Mouse (Mus musculus): ENCODE data around the gene Gata2. TPM values are rescaled to one million over a fixed set of nuclear protein-coding genes. Genes with fewer than 3 reads are reported as not detected.
"Not testable (repeated sequence)": the region's sequence is repeated elsewhere in the genome, so short reads cannot be mapped to it uniquely, and the experiment has no call there.

Gene Gata2
- 7.2 and 14.3 TPM in 2 replicates for polyA plus RNA-seq (2015; fragmentation: Nextera tagmentation; extraction: Ambion mirVana)

GRCm38 (mm10) chr6:88193433-88194052 is at the start of gene Gata2:
Gata2 (plus strand) TSS chr6:88193891.
- Histone ChIP-seq H3K27me3 (replicated peaks) (peaks cover 98% of the 10 kb centered on the region), H3K36me3 (no peaks in the 10 kb centered on the region), H3K4me1 (peaks cover 51% of the 10 kb centered on the region), H3K4me2 (peak within 1 kb of the TSS; percentile 52), H3K9me3 (replicated peaks) (no peaks in the 10 kb centered on the region), H3K27ac (replicated peaks) (no peak within 1 kb of the TSS), H3K4me3 (replicated peaks) (peak within 1 kb of the TSS; percentile 31), H3K9ac (replicated peaks) (no peak within 1 kb of the TSS)
- 1% methylated on average over 55 of the region's 57 CpGs for WGBS
- no peak for ATAC-seq (ENCODE audit: low FRiP score)

DNA sequence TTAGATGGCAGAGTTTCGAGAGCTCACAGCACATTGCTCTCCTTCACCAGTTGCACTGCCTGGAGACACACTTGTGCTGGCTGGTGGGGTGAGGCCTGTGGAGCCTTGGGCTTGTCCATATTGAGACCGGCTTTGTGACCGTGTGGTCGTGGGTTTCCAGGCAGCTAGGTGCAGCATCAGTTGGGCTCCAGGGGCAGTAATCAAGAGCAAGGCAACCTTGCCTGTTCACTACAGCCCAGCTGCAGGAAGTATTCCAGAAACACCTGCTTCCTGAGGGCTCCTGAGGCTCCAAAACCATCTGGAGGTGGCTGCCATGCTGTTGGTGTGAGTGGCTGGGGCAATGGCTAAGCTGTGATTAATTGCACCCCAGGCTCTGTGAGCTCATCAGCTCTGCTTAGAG is 47.9 kb upstream of the Gata2 start:
- Histone ChIP-seq H3K27me3 (replicated peaks) (no peaks in the 10 kb centered on the region), H3K9me3 (replicated peaks) (no peaks in the 10 kb centered on the region), H3K36me3 (no peaks in the 10 kb centered on the region), H3K4me1 (no peaks in the 10 kb centered on the region), H3K4me3 (replicated peaks) (no peak overlapping the region), H3K4me2 (no peak overlapping the region), H3K27ac (replicated peaks) (no peak overlapping the region), H3K9ac (replicated peaks) (no peak overlapping the region)
- ATAC-seq (ENCODE audit: low FRiP score), result no peak
- WGBS, result 71% methylated on average over 4 of the region's 4 CpGs

- Histone ChIP-seq H3K9ac (replicated peaks) (no peak overlapping the region), H3K9me3 (replicated peaks) (no peaks in the 10 kb centered on the region), H3K27ac (replicated peaks) (no peak overlapping the region), H3K36me3 (no peaks in the 10 kb centered on the region), H3K4me3 (replicated peaks) (no peak overlapping the region), H3K27me3 (replicated peaks) (no peaks in the 10 kb centered on the region), H3K4me1 (no peaks in the 10 kb centered on the region), H3K4me2 (no peak overlapping the region)
- no peak for ATAC-seq (ENCODE audit: low FRiP score)
- 83% methylated on average over 8 of the region's 8 CpGs for WGBS
These were observed 47.1 kb upstream of the Gata2 start for GRCm38 (mm10) chr6:88146576-88146975.

GRCm38 (mm10) chr6:88147411-88148003 is 46.2 kb upstream of the Gata2 start:
- no peak overlapping the region for H3K27ac ChIP-seq (replicated peaks)
- no peaks in the 10 kb centered on the region for H3K9me3 ChIP-seq (replicated peaks)
- H3K4me3 ChIP-seq (replicated peaks), result no peak overlapping the region
- ATAC-seq (ENCODE audit: low FRiP score), result no peak
- no peaks in the 10 kb centered on the region for H3K4me1 ChIP-seq
- H3K9ac ChIP-seq (replicated peaks), result no peak overlapping the region
- 65% methylated on average over 16 of the region's 16 CpGs for WGBS
- H3K36me3 ChIP-seq, result no peaks in the 10 kb centered on the region
- no peak overlapping the region for H3K4me2 ChIP-seq
- H3K27me3 ChIP-seq (replicated peaks), result no peaks in the 10 kb centered on the region

DNA sequence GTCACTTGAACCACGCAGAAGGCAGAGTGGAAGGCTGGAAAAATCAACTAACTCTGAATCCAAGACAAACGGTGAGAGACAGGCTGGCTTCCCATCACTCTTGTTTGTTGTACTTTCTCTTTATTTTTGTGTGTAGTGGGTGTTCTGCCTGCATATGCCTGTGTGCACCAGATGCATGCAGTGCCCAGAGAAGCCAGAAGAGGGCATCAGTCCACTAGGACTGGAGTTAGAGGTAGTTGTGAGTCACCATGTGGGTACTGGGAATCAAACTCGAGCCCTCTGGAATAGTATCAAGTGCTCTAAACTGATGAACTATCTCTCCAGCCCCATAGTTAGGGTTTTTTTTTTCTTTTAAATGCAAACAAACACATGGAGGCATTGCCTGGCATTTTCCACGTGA is 42.4 kb upstream of the Gata2 start:
- no peak overlapping the region for H3K4me3 ChIP-seq (replicated peaks)
- ATAC-seq (ENCODE audit: low FRiP score), result no peak
- no peaks in the 10 kb centered on the region for H3K4me1 ChIP-seq
- no peak overlapping the region for H3K9ac ChIP-seq (replicated peaks)
- no peaks in the 10 kb centered on the region for H3K27me3 ChIP-seq (replicated peaks)
- WGBS, result 87% methylated on average over 4 of the region's 4 CpGs
- H3K36me3 ChIP-seq, result no peaks in the 10 kb centered on the region
- H3K4me2 ChIP-seq, result no peak overlapping the region
- H3K27ac ChIP-seq (replicated peaks), result no peak overlapping the region
- H3K9me3 ChIP-seq (replicated peaks), result no peaks in the 10 kb centered on the region

- Histone ChIP-seq H3K4me2 (no peak overlapping the region), H3K36me3 (no peaks in the 10 kb centered on the region), H3K27ac (replicated peaks) (no peak overlapping the region), H3K4me1 (no peaks in the 10 kb centered on the region), H3K27me3 (replicated peaks) (no peaks in the 10 kb centered on the region), H3K9me3 (replicated peaks) (no peaks in the 10 kb centered on the region), H3K4me3 (replicated peaks) (no peak overlapping the region), H3K9ac (replicated peaks) (no peak overlapping the region)
- no peak for ATAC-seq (ENCODE audit: low FRiP score)
- WGBS, result 84% methylated on average over 14 of the region's 14 CpGs
These were observed 41.5 kb upstream of the Gata2 start for GRCm38 (mm10) chr6:88152127-88152705.

DNA sequence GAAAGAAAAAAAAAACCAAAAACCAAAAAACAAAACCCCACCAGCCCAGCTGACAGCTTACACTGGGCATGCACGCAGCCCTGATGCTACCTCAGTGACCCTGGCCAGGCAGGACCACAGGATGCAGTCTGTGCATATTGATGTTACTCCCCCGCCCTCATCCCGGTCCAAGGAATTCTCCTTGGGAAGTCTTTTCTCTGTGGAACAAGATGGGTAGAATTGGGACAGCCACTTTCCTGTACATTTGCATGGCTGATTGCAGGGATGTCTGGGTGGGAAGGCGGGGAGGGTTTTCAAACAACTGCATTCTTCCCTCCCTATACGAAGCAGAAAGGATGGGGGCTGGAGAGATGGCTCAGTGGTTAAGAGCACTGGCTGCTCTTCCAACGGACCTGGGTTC is 40.7 kb upstream of the Gata2 start:
- no peak for ATAC-seq (ENCODE audit: low FRiP score)
- no peaks in the 10 kb centered on the region for H3K36me3 ChIP-seq
- H3K27me3 ChIP-seq (replicated peaks), result no peaks in the 10 kb centered on the region
- whole genome bisulfite sequencing, result 72% methylated on average over 6 of the region's 6 CpGs
- H3K4me2 ChIP-seq, result no peak overlapping the region
- no peaks in the 10 kb centered on the region for H3K9me3 ChIP-seq (replicated peaks)
- H3K9ac ChIP-seq (replicated peaks), result no peak overlapping the region
- no peak overlapping the region for H3K27ac ChIP-seq (replicated peaks)
- H3K4me3 ChIP-seq (replicated peaks), result no peak overlapping the region
- H3K4me1 ChIP-seq, result no peaks in the 10 kb centered on the region

DNA sequence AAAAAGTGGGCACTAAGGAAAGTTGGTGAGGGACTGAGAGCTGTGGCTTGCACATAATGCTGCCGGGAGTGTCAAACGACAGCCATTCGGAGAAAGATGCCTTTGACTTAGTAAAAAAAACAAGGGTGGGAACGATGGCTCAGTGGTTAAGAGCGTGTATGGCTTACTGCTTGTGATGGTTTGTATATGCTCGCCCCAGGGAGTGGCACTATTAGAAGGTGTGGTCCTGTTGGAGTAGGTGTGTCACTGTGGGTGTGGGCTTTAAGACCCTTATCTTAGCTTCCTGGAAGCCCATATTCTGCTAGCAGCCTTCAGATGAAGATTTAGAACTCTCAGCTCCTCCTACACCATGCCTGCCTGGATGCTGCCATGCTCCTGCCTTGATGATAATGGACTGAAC is 38.1 kb upstream of the Gata2 start:
- not testable (repeated sequence) for H3K9me3 ChIP-seq (replicated peaks); H3K36me3 ChIP-seq; H3K9ac ChIP-seq (replicated peaks); H3K4me2 ChIP-seq; H3K4me1 ChIP-seq; H3K27ac ChIP-seq (replicated peaks); H3K27me3 ChIP-seq (replicated peaks); ATAC-seq (ENCODE audit: low FRiP score); H3K4me3 ChIP-seq (replicated peaks)
- 93% methylated on average over 6 of the region's 6 CpGs for WGBS

- no peaks in the 10 kb centered on the region for H3K4me1 ChIP-seq
- no peak overlapping the region for H3K9ac ChIP-seq (replicated peaks)
- ATAC-seq (ENCODE audit: low FRiP score), result no peak
- H3K4me2 ChIP-seq, result no peak overlapping the region
- no peak overlapping the region for H3K4me3 ChIP-seq (replicated peaks)
- WGBS, result 87% methylated on average over 5 of the region's 5 CpGs
- H3K27ac ChIP-seq (replicated peaks), result no peak overlapping the region
- no peaks in the 10 kb centered on the region for H3K36me3 ChIP-seq
- no peaks in the 10 kb centered on the region for H3K27me3 ChIP-seq (replicated peaks)
- H3K9me3 ChIP-seq (replicated peaks), result no peaks in the 10 kb centered on the region
These were observed 34.9 kb upstream of the Gata2 start for GRCm38 (mm10) chr6:88158790-88159189.

GRCm38 (mm10) chr6:88166054-88166453 is 27.6 kb upstream of the Gata2 start:
- Histone ChIP-seq H3K4me2 (no peak overlapping the region), H3K36me3 (no peaks in the 10 kb centered on the region), H3K9me3 (replicated peaks) (no peaks in the 10 kb centered on the region), H3K4me1 (no peaks in the 10 kb centered on the region), H3K9ac (replicated peaks) (no peak overlapping the region), H3K4me3 (replicated peaks) (no peak overlapping the region), H3K27me3 (replicated peaks) (no peaks in the 10 kb centered on the region), H3K27ac (replicated peaks) (no peak overlapping the region)
- WGBS, result 97% methylated on average over 9 of the region's 9 CpGs
- no peak for ATAC-seq (ENCODE audit: low FRiP score)

GRCm38 (mm10) chr6:88174191-88174590 is 19.5 kb upstream of the Gata2 start:
- 94% methylated on average over 3 of the region's 3 CpGs for WGBS
- no peak overlapping the region for H3K27ac ChIP-seq (replicated peaks)
- no peak for ATAC-seq (ENCODE audit: low FRiP score)
- H3K36me3 ChIP-seq, result no peaks in the 10 kb centered on the region
- H3K9me3 ChIP-seq (replicated peaks), result peaks cover 10% of the 10 kb centered on the region; the same call in 1 of the 2 replicates
- no peak overlapping the region for H3K9ac ChIP-seq (replicated peaks)
- H3K4me2 ChIP-seq, result no peak overlapping the region
- no peaks in the 10 kb centered on the region for H3K4me1 ChIP-seq
- no peak overlapping the region for H3K4me3 ChIP-seq (replicated peaks)
- no peaks in the 10 kb centered on the region for H3K27me3 ChIP-seq (replicated peaks)

- Histone ChIP-seq H3K9me3 (replicated peaks) (peaks cover 10% of the 10 kb centered on the region; the same call in 1 of the 2 replicates), H3K27me3 (replicated peaks) (no peaks in the 10 kb centered on the region), H3K4me2 (no peak overlapping the region), H3K9ac (replicated peaks) (no peak overlapping the region), H3K4me1 (no peaks in the 10 kb centered on the region), H3K27ac (replicated peaks) (no peak overlapping the region), H3K4me3 (replicated peaks) (no peak overlapping the region), H3K36me3 (no peaks in the 10 kb centered on the region)
- ATAC-seq (ENCODE audit: low FRiP score), result no peak
- 95% methylated on average over 2 of the region's 2 CpGs for WGBS
These were observed 19.0 kb upstream of the Gata2 start for GRCm38 (mm10) chr6:88174676-88175075.
